Mouse (Mus musculus) olfactory bulb, adult 2 months (tissue): ENCODE data around the gene Als2cl. TPM values are rescaled to one million over a fixed set of nuclear protein-coding genes. Genes with fewer than 3 reads are reported as not detected.
A peak's percentile ranks its signal among the peaks of the same experiment; 100 is the strongest.

Experiments
- H3K27ac ChIP-seq: fragments of 200-500 bp; 2 replicates; pipeline ENCODE4 v1.5.1; 2012; ENCODE audit warnings: low read depth, low read length; ENCODE audit not compliant: insufficient read depth
- H3K4me1 ChIP-seq: fragments of 200-500 bp; 2 replicates; pipeline ENCODE4 v1.6.1; 2012; ENCODE audit warnings: low read length; ENCODE audit not compliant: control insufficient read depth, insufficient read depth
- H3K4me3 ChIP-seq: fragments of 200-500 bp; 2 replicates; pipeline ENCODE4 v1.5.1; 2012; ENCODE audit warnings: mild to moderate bottlenecking, low read depth, low read length, moderate library complexity; ENCODE audit not compliant: insufficient read depth
- CTCF ChIP-seq: fragments of 200-500 bp; IDR thresholded peaks from 2 replicates; pipeline ENCODE4 v1.5.1; 2012; ENCODE audit warnings: low read depth, mild to moderate bottlenecking, low read length, moderate library complexity; ENCODE audit not compliant: insufficient read depth
- POLR2A ChIP-seq: fragments of 200-500 bp; IDR thresholded peaks from 2 replicates; pipeline ENCODE4 v1.6.1; 2012; ENCODE audit warnings: mild to moderate bottlenecking, low read depth, low read length, moderate library complexity; ENCODE audit not compliant: insufficient read depth
- WGBS: fragments of 180-500 bp; shearing (Covaris S2); methylation state at CpG from one replicate; pipeline ENCODE4 v1.1.7; 2018; 5-methylcytosine and 5-hydroxymethylcytosine counted together
- polyA plus RNA-seq: library from polyadenylated mRNA; stranded (reverse); fragments of >200 nt; gene quantifications from 2 replicates; pipeline ENCODE4 v1.2.4, GENCODE M21; 2012; ENCODE audit warnings: low replicate concordance; ENCODE audit not compliant: missing spikeins, insufficient read depth, insufficient read length

The Als2cl gene
- polyA plus RNA-seq, 1 experiment: not detected

DNA sequence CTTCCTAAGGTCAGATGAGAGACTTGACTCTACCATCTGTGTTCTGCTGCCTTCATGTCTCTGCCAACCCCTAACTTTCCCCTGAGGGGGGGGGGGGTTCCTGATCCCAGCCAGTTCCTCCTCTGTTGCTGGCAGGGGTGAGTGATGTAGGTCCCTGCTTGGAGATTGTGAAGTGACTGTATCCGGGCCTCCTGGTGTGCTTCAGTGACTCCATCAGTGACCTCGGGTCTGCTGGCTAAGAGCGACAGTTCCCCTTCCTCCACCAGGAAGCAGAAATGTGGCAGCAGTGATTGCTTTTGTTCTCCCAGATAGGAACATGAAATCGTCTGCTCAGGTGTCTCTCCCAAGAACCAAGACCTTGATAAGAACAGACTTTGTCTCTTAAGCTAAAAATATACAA lies 22.8 kb upstream of the Als2cl start:
- WGBS: 68% methylated on average over 4 of the region's 4 CpGs
- peaks cover 7% of the 10 kb centered on the region for H3K4me1 ChIP-seq
- no peak for TF ChIP-seq POLR2A
- H3K27ac ChIP-seq: no peak overlapping the region
- H3K4me3 ChIP-seq: no peak overlapping the region

DNA sequence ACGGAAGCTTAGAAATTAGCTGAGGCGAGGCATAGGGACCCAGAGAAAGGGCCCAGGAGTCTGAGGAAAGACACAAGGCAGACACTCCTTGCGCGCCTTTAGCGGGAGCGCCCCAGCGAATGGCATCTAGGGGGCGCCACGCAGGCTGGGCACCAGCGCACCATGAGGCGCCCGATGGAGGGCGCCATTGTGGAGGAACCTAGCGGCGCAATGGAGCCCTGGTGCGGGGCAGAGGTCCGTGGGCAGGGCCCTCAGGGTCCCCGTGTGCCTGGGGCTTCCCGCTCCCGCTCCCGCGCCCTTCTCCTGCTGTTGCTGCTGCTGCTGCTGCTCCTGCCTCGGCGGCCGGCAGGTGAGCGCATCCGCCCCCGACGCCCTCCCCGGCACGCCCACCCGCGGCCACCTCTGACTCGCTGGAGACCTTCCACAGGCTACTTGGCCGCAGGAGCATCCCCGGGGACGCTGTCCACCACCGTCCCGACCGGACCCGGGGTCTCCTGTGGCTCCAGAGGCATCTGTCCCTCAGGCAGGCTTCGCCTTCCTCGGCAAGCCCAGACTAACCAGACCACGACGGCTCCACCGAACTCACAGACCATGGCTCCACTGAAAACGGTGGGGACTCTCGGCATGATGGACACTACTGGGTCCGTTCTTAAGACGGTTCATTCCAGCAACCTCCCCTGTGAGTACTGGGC lies 21.7 kb upstream of the Als2cl start, which contains the start of gene Prss50:
Gene Prss50 (plus strand): TSS at position 187 of the 692 bp plus-strand sequence.
- H3K27ac ChIP-seq: no peak within 1 kb of the TSS
- H3K4me1 ChIP-seq: peaks cover 7% of the 10 kb centered on the region
- 14% methylated on average over 50 of the region's 50 CpGs for WGBS
- H3K4me3 ChIP-seq: no peak within 1 kb of the TSS
- TF ChIP-seq CTCF (no peak), POLR2A (no peak)

DNA sequence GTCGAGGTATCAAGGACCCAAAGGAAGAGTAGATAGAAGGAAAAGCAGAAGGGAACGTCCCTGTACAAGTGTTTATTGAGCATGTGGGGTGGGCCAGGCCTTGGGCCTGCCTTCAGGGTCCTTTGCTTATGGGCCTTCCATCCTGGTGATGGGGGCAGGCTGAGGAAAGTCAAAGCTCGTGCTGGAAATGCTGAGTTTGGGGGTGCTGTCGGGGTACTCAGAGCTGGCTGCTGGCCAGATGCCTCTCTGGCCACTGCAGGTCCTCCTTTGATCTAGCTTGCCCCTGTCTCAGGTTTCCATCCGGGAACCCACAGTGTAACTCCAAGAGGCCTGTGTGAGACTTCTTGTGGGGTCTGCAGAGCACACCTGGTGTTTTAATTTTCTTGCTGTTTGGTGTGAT lies 21.1 kb upstream of the Als2cl start:
- H3K4me1 ChIP-seq: peaks cover 7% of the 10 kb centered on the region
- no peak overlapping the region for H3K27ac ChIP-seq
- H3K4me3 ChIP-seq: no peak overlapping the region
- no peak for TF ChIP-seq POLR2A
- TF ChIP-seq CTCF: no peak
- WGBS: 75% methylated on average over 5 of the region's 5 CpGs

DNA sequence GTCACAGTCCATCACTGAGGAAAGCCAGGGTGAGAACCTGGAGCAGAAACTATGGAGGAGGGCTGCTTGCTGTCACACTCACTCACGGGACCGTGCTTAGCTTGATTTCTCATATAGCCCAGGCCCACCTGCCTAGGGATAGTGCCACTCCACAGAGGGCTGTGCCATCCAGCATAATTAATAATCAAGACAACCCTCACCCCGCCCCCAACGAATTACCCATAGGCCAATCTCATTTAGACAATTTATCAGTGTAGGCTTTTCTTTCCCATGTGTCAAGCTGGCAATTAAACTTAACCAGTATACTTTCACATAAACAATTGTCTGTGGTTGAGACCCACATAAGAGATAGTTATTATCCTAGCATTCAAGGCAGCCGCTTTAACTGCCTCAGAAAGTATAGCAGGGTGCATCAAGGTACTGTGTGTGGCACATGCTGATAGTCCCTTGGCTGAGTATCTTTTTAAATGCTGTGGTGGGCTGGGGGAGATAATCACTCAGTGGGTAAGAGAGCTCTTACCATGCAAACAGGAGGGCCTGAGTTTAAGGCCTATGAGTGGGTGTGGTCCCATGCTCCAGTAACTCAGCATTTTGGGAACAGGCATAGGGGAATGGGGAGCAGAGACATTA lies 20.6 kb upstream of the Als2cl start:
- WGBS: 86% methylated on average over 5 of the region's 5 CpGs
- peaks cover 7% of the 10 kb centered on the region for H3K4me1 ChIP-seq
- no peak for TF ChIP-seq CTCF
- no peak for TF ChIP-seq POLR2A
- no peak overlapping the region for H3K4me3 ChIP-seq
- no peak overlapping the region for H3K27ac ChIP-seq

DNA sequence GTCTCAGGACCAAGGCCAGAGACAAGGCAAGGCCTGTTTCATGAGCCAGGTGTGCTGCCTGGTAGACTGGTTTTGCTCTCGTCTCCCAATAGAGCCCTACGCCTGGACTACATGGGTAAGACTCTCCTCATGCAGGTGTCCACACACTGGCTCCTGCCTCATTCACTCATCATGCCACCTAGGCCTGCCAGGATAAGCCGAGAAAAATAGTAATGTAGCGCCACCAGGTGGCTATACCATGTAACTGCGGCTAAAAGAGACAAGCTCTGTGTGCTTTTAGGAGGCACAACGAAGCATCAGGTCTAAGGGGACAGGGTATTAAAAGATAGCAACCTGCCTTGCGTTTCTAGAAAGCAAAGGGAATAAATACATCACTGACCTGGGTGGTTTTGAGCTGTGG lies 8.6 kb upstream of the Als2cl start:
- peak; percentile 39; the same call in 1 of the 2 replicates for TF ChIP-seq CTCF
- TF ChIP-seq POLR2A: no peak

DNA sequence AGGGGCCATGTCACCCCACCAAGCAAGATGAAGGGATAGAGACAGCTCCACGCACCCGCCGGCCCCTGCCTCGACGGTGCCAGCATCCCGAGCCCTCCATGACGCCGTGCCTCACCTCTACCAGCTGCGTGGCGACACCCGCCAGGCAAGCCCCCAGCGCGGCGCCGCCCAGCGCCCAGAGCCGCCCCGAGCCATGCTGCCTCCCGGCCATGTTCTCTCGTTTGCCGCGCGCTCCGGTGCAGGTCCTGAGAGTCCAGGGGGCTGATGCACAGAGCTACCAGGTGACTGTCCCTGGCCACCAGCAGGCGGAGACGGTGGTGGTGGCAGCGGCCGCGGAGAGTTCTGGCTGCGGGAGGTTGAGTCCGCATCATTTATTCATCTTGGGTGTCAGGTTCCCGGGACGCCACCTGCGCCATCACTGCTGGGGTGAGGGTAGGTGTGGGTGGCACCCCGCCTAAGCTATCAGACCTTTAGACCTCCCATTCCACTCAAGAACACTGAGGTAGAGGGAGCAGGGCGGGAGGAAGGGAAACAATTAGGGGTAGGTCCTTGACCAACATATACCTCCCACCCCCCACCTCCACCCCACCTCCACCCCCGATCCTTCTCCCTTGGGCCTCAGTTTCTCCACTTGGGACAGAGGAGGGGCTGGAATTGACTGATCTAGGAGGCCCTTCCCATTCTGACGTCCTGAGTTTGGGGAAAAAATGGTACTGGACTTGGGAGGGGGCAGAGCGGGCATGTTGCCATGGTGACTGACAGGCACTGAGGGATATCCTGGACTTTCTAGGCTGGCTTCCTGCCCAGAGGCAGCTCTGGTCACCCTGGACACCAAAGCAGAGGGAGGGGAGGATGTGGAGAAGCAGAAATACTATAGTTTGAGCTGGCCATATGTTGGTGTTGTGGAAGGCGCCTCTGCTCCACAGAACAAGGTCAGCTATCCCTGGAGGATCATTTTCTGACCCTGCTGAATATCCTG lies 5.7 kb upstream of the Als2cl start:
- H3K4me3 ChIP-seq: peak overlapping the region; percentile 28
- no peak overlapping the region for H3K27ac ChIP-seq
- WGBS: 12% methylated on average over 40 of the region's 40 CpGs
- H3K4me1 ChIP-seq: peaks cover 9% of the 10 kb centered on the region
- TF ChIP-seq CTCF (no peak), POLR2A (no peak)

More for the DNA sequence above, 8.6 kb upstream of the Als2cl start:
- WGBS: 33% methylated on average over 7 of the region's 7 CpGs
- no peak overlapping the region for H3K27ac ChIP-seq
- peaks cover 9% of the 10 kb centered on the region for H3K4me1 ChIP-seq
- no peak overlapping the region for H3K4me3 ChIP-seq

DNA sequence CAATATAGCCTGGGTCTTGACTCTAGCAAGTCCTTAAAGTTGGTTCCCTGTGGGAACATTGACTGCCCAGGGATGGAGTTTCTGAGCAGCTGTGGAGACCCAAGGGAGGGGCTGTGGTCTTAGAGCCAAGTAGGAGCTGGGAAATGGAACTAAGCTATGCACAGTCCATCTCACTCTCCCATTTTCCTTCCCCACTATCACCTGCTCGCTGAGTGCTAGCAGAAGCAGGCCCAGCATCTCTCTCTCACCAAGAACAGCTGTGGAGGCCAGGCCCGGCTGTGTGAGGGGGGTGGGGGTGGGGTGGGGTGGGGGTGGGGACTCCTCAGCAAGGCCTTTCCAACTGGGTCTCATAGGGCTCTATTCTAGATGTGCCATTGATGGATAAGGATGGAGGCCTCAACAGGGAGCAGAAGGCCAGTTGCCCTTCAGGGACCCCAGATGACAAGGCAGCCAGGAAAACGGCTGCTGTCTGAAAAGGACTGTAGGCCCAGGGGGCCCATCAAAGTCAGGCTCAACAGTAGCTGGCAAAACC lies 4.9 kb upstream of the Als2cl start:
- Histone ChIP-seq H3K27ac (no peak overlapping the region), H3K4me1 (peaks cover 14% of the 10 kb centered on the region), H3K4me3 (no peak overlapping the region)
- 34% methylated on average over 3 of the region's 3 CpGs for WGBS
- TF ChIP-seq CTCF: no peak
- TF ChIP-seq POLR2A: no peak

DNA sequence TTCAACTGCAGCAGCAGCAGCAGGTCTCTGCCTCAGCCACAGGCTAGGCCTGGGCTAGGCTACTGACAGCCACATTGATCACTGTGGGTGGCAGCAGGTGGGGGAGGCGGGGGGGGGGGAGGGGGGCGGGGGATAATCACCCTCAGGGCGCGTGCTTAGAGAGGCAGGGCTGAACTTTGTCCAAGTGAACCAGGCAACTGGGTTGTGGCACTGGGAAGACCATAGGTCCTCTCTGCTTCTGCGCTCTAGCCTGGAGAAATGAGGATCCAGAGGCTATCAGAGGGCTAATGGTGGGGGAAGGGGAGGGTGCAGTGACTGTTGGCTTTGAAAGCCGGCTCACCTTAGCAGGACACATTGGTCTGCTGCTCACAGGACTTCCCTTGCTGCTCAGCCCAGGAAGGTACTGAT lies 4.4 kb upstream of the Als2cl start:
- WGBS: 39% methylated on average over 6 of the region's 6 CpGs
- TF ChIP-seq CTCF (no peak), POLR2A (no peak)
- Histone ChIP-seq H3K27ac (no peak overlapping the region), H3K4me3 (no peak overlapping the region), H3K4me1 (peaks cover 20% of the 10 kb centered on the region)

DNA sequence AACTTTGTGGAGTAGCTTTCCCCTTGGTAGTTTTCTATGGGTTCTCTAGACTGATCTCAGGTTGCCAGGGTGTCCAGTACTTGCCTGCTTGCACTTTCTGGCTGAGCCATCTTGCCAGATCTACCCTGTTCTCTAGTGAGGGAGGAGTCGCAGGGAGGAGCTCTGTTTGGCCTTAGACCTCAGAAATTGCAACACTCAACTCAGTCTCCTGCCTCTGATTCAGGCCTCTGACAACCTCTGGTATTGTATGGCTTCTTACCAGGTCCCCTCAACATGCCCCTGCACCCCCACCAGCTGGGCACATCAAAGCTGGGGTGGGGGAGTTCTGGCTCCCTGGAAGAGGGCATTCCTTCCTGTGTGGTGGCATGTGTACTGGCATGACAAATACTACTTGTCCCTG lies 2.3 kb upstream of the Als2cl start:
- TF ChIP-seq POLR2A: no peak
- no peak for TF ChIP-seq CTCF
- 75% methylated on average over 1 of the region's 1 CpGs for WGBS

More for the DNA sequence above, 2.3 kb upstream of the Als2cl start:
- peaks cover 22% of the 10 kb centered on the region for H3K4me1 ChIP-seq
- no peak overlapping the region for H3K4me3 ChIP-seq
- H3K27ac ChIP-seq: no peak overlapping the region
